Mouse (Mus musculus): ENCODE measurements at regions not wholly inside any gene's neighbourhood (a gene's known extent, or its start where the extent isn't known, plus 50 kb on each side); places are given as distances from the start of the nearest gene placed in this dataset.

DNA sequence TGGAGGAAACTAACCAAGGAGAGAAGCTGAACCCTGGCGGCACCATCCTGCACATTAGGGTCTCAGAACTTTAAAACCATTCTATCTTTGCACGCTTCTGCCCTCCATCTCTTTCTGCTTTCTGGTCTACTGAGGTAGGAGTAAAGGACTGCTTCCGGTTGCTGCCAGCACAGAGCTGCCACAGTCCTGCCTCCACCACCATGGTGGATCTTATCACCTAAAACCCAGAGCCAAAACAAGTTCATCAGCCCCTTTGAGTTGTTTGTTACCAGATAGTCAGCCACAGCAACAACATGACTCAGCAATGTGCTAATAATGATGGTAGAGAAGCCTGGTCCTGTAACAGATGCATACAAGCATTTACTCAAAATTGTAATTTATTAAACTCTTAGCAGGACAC, 287.9 kb downstream of the Irs2 start:
- Histone ChIP-seq H3K36me3 (ENCODE audit: insufficient read depth, low read length) (no peaks in the 10 kb centered on the region), H3K27me3 (ENCODE audit: insufficient read depth, low read length) (no peaks in the 10 kb centered on the region), H3K4me1 (ENCODE audit: insufficient read depth, low read length) (peaks cover 21% of the 10 kb centered on the region), H3K27ac (ENCODE audit: low read length) (no peak overlapping the region), H3K4me2 (replicated peaks; ENCODE audit: low read depth, low read length) (no peak overlapping the region), H3K9me3 (ENCODE audit: low read length) (no peaks in the 10 kb centered on the region), H3K9ac (replicated peaks; ENCODE audit: low read length) (no peak overlapping the region), H3K4me3 (ENCODE audit: low read length) (no peak overlapping the region)
- no peak for ATAC-seq (ENCODE audit: low FRiP score, low TSS enrichment)
- 91% methylated on average over 3 of the region's 3 CpGs for WGBS

DNA sequence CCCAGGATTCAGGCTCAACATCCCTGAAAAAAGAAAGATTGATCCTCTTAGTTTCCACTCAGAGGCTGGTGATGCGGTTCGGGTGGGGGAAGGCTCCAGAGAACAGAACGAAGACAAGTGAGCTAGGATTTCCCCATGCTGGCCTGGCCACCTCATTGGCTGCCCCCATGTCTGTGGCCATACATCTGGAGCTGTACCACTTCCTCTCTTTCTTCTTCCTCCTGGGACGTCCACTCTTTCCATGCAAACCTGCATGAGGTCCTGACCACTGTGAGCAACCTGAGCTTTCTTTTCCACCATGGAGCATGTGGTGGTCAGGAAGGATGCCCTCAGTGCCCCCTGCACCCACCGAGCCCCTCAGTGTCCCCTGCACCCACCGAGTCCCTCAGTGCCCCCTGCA, 288.8 kb downstream of the Irs2 start:
- H3K4me1 ChIP-seq (ENCODE audit: insufficient read depth, low read length), result peaks cover 21% of the 10 kb centered on the region
- no peaks in the 10 kb centered on the region for H3K27me3 ChIP-seq (ENCODE audit: insufficient read depth, low read length)

GRCm38 (mm10) chr8:10717297-10717696, 291.0 kb downstream of the Irs2 start:
- Histone ChIP-seq H3K36me3 (ENCODE audit: insufficient read depth, low read length) (no peaks in the 10 kb centered on the region), H3K4me1 (ENCODE audit: insufficient read depth, low read length) (peaks cover 16% of the 10 kb centered on the region), H3K9me3 (ENCODE audit: low read length) (no peaks in the 10 kb centered on the region), H3K27me3 (ENCODE audit: insufficient read depth, low read length) (no peaks in the 10 kb centered on the region), H3K4me3 (ENCODE audit: low read length) (no peak overlapping the region), H3K4me2 (replicated peaks; ENCODE audit: low read depth, low read length) (peak overlapping the region; percentile 24; the same call in 1 of the 2 replicates), H3K27ac (ENCODE audit: low read length) (no peak overlapping the region), H3K9ac (replicated peaks; ENCODE audit: low read length) (no peak overlapping the region)
- 22% methylated on average over 8 of the region's 8 CpGs for WGBS
- peak; percentile 58; the same call in 1 of the 2 replicates for ATAC-seq (ENCODE audit: low FRiP score, low TSS enrichment)

More for the DNA sequence above, 288.8 kb downstream of the Irs2 start:
- Histone ChIP-seq H3K36me3 (ENCODE audit: insufficient read depth, low read length) (no peaks in the 10 kb centered on the region), H3K9ac (replicated peaks; ENCODE audit: low read length) (no peak overlapping the region), H3K9me3 (ENCODE audit: low read length) (no peaks in the 10 kb centered on the region), H3K27ac (ENCODE audit: low read length) (no peak overlapping the region), H3K4me2 (replicated peaks; ENCODE audit: low read depth, low read length) (no peak overlapping the region), H3K4me3 (ENCODE audit: low read length) (no peak overlapping the region)
- 84% methylated on average over 6 of the region's 6 CpGs for WGBS
- ATAC-seq (ENCODE audit: low FRiP score, low TSS enrichment), result no peak

DNA sequence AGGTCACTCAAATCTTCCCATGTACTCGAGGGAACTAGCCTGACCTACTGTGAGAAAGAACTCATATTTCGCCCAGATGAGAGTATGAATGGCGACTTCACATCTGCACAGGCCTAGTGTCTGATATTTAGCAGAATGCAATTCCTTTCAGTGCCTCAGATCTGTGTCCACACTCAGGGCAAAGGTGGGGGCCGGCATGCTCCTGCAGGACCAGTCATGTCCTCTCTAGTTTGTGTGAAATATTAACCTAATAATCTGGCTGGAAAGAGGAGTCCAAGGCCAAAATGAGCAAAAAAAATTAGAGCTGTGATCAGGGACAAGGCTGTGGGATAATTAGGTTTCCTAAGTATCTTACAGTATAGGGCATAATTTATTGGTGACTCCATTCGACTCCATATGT, 292.1 kb downstream of the Irs2 start:
- Histone ChIP-seq H3K4me3 (ENCODE audit: low read length) (no peak overlapping the region), H3K27me3 (ENCODE audit: insufficient read depth, low read length) (no peaks in the 10 kb centered on the region), H3K27ac (ENCODE audit: low read length) (no peak overlapping the region), H3K4me2 (replicated peaks; ENCODE audit: low read depth, low read length) (no peak overlapping the region), H3K36me3 (ENCODE audit: insufficient read depth, low read length) (no peaks in the 10 kb centered on the region), H3K9me3 (ENCODE audit: low read length) (no peaks in the 10 kb centered on the region), H3K4me1 (ENCODE audit: insufficient read depth, low read length) (peaks cover 16% of the 10 kb centered on the region), H3K9ac (replicated peaks; ENCODE audit: low read length) (no peak overlapping the region)
- ATAC-seq (ENCODE audit: low FRiP score, low TSS enrichment), result 0 out of 2 replicates have a peak, but pooled peaks have one; percentile 29
- 56% methylated on average over 5 of the region's 5 CpGs for WGBS

DNA sequence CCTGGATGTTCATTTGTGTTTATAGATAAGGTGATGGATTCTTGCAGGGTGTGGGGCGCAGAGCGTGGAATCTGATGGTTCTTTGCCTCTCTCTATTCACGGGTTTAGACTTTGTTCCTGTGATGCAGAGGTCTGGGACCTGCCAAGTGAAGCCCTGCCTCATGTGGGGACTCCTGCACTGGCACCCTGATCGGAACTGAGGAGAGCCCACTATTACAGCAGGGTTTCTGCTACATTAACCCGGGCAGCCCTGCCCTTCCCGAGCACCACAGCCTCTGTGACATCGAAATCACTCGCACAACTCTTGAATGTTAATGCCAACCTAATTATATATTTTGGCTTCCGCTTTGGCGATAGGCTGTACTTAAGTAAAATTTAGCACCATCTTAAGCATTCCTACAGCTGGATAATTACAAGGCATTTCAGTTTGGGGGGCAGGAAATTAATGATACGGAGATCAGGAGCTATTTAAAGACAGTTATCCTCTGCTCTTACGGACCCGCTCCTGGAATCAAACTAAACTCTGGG, 294.7 kb downstream of the Irs2 start:
- H3K27ac ChIP-seq (ENCODE audit: low read length), result no peak overlapping the region
- H3K4me3 ChIP-seq (ENCODE audit: low read length), result no peak overlapping the region
- H3K9me3 ChIP-seq (ENCODE audit: low read length), result no peaks in the 10 kb centered on the region
- ATAC-seq (ENCODE audit: low FRiP score, low TSS enrichment), result no peak
- H3K9ac ChIP-seq (replicated peaks; ENCODE audit: low read length), result no peak overlapping the region
- H3K36me3 ChIP-seq (ENCODE audit: insufficient read depth, low read length), result no peaks in the 10 kb centered on the region
- 58% methylated on average over 13 of the region's 13 CpGs for WGBS
- H3K4me2 ChIP-seq (replicated peaks; ENCODE audit: low read depth, low read length), result no peak overlapping the region
- peaks cover 16% of the 10 kb centered on the region for H3K4me1 ChIP-seq (ENCODE audit: insufficient read depth, low read length)
- no peaks in the 10 kb centered on the region for H3K27me3 ChIP-seq (ENCODE audit: insufficient read depth, low read length)

DNA sequence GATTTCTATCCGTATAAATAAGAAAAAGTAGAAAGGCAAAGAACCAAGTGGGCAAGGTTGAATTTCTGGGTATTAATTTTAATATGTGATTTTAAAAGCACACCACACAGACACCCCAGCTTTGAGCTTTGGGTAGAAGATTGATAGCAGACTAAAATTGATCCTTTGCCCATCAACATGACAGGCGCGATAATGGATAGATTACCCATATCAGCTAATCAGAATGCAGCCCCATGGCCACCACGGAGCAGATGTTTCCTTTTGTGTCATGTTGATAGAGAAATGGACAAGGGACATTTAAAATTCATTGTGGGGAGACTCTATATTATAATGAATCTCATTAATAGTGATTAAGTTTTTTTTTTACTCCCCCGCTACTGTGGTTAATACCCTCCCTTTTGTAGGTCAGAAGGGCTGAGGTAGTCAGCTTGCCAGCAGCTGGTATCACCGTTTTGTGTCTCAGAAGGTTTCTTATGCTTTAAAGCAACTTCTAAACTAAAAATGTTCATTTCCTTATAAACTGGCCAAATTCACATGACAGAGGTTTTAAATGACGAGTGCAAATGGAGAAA, 296.1 kb downstream of the Irs2 start:
- Histone ChIP-seq H3K36me3 (ENCODE audit: insufficient read depth, low read length) (no peaks in the 10 kb centered on the region), H3K4me1 (ENCODE audit: insufficient read depth, low read length) (peaks cover 9% of the 10 kb centered on the region), H3K27me3 (ENCODE audit: insufficient read depth, low read length) (no peaks in the 10 kb centered on the region), H3K9ac (replicated peaks; ENCODE audit: low read length) (no peak overlapping the region), H3K4me3 (ENCODE audit: low read length) (no peak overlapping the region), H3K27ac (ENCODE audit: low read length) (no peak overlapping the region), H3K4me2 (replicated peaks; ENCODE audit: low read depth, low read length) (no peak overlapping the region), H3K9me3 (ENCODE audit: low read length) (no peaks in the 10 kb centered on the region)
- no peak for ATAC-seq (ENCODE audit: low FRiP score, low TSS enrichment)
- WGBS, result 78% methylated on average over 7 of the region's 7 CpGs

DNA sequence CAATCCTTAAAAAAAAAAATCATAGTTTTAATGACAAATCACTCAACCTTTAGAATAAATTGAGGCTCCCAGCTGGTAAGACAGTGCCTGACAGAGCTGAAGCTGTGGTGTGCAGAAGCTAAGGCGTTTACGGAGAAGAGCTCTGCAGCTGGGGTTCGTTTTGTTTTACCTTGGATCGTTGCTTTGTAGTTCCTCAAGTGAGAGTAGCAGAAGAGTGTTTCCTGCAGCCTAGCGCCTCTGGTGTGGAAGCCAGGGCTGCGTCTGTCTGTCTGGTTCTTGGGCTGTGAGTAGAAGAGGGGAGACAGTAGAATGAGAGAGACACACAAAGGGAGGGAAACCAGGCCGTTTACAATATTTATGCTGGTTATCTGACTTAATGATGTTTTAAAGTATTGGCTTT, 296.8 kb downstream of the Irs2 start:
- Histone ChIP-seq H3K4me1 (ENCODE audit: insufficient read depth, low read length) (peaks cover 3% of the 10 kb centered on the region; the same call in 1 of the 2 replicates), H3K27me3 (ENCODE audit: insufficient read depth, low read length) (no peaks in the 10 kb centered on the region; the same call in 1 of the 2 replicates), H3K9ac (replicated peaks; ENCODE audit: low read length) (no peak overlapping the region), H3K27ac (ENCODE audit: low read length) (no peak overlapping the region), H3K4me3 (ENCODE audit: low read length) (no peak overlapping the region), H3K9me3 (ENCODE audit: low read length) (no peaks in the 10 kb centered on the region), H3K36me3 (ENCODE audit: insufficient read depth, low read length) (no peaks in the 10 kb centered on the region), H3K4me2 (replicated peaks; ENCODE audit: low read depth, low read length) (no peak overlapping the region)
- WGBS, result 56% methylated on average over 7 of the region's 7 CpGs
- no peak for ATAC-seq (ENCODE audit: low FRiP score, low TSS enrichment)

- H3K27me3 ChIP-seq (ENCODE audit: insufficient read depth, low read length), result no peaks in the 10 kb centered on the region; the same call in 1 of the 2 replicates
- no peak overlapping the region for H3K9ac ChIP-seq (replicated peaks; ENCODE audit: low read length)
- WGBS, result 81% methylated on average over 6 of the region's 6 CpGs
- H3K4me2 ChIP-seq (replicated peaks; ENCODE audit: low read depth, low read length), result no peak overlapping the region
- no peaks in the 10 kb centered on the region for H3K9me3 ChIP-seq (ENCODE audit: low read length)
- H3K36me3 ChIP-seq (ENCODE audit: insufficient read depth, low read length), result no peaks in the 10 kb centered on the region
- no peak overlapping the region for H3K4me3 ChIP-seq (ENCODE audit: low read length)
- no peak for ATAC-seq (ENCODE audit: low FRiP score, low TSS enrichment)
- H3K4me1 ChIP-seq (ENCODE audit: insufficient read depth, low read length), result no peaks in the 10 kb centered on the region; the same call in 1 of the 2 replicates
- no peak overlapping the region for H3K27ac ChIP-seq (ENCODE audit: low read length)
These were observed 299.7 kb downstream of the Irs2 start for GRCm38 (mm10) chr8:10708509-10708908.

DNA sequence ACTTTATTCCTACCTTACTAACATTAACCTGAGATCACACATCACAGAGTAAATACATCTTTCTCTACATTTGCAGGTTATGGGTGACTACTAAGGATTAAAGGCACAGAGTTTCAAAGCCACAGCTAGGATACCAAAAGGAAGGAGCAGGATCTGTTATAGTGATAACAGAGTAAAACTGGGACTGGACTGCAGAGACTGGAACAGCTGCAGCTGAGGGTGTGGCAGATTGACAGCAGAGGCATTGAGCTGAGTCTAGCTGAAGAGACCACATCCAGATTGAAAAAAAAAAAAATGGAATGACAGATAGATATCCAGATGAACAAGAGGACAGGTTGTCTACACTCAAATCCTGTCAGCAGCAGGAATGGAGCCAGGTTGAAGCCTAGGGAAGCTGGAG, 301.1 kb downstream of the Irs2 start:
- H3K36me3 ChIP-seq (ENCODE audit: insufficient read depth, low read length), result no peaks in the 10 kb centered on the region
- no peak for ATAC-seq (ENCODE audit: low FRiP score, low TSS enrichment)
- no peaks in the 10 kb centered on the region for H3K4me1 ChIP-seq (ENCODE audit: insufficient read depth, low read length)
- H3K9ac ChIP-seq (replicated peaks; ENCODE audit: low read length), result no peak overlapping the region
- H3K27ac ChIP-seq (ENCODE audit: low read length), result no peak overlapping the region
- no peaks in the 10 kb centered on the region; the same call in 1 of the 2 replicates for H3K27me3 ChIP-seq (ENCODE audit: insufficient read depth, low read length)
- H3K4me2 ChIP-seq (replicated peaks; ENCODE audit: low read depth, low read length), result no peak overlapping the region
- H3K4me3 ChIP-seq (ENCODE audit: low read length), result no peak overlapping the region
- H3K9me3 ChIP-seq (ENCODE audit: low read length), result no peaks in the 10 kb centered on the region

- Histone ChIP-seq H3K9me3 (ENCODE audit: low read length) (no peaks in the 10 kb centered on the region), H3K36me3 (ENCODE audit: insufficient read depth, low read length) (no peaks in the 10 kb centered on the region), H3K27me3 (ENCODE audit: insufficient read depth, low read length) (no peaks in the 10 kb centered on the region; the same call in 1 of the 2 replicates), H3K4me1 (ENCODE audit: insufficient read depth, low read length) (no peaks in the 10 kb centered on the region), H3K4me3 (ENCODE audit: low read length) (no peak overlapping the region), H3K27ac (ENCODE audit: low read length) (no peak overlapping the region), H3K9ac (replicated peaks; ENCODE audit: low read length) (no peak overlapping the region), H3K4me2 (replicated peaks; ENCODE audit: low read depth, low read length) (no peak overlapping the region)
- WGBS, result 58% methylated on average over 7 of the region's 7 CpGs
- no peak for ATAC-seq (ENCODE audit: low FRiP score, low TSS enrichment)
These were observed 302.3 kb downstream of the Irs2 start for GRCm38 (mm10) chr8:10705909-10706308.

All from kidney, embryonic 16.5 days (tissue).